Mouse (Mus musculus): ENCODE measurements around the gene Ucma.
"Not testable (repeated sequence)": the region's sequence is repeated elsewhere in the genome, so short reads cannot be mapped to it uniquely, and the experiment has no call there.

Gene Ucma

DNA sequence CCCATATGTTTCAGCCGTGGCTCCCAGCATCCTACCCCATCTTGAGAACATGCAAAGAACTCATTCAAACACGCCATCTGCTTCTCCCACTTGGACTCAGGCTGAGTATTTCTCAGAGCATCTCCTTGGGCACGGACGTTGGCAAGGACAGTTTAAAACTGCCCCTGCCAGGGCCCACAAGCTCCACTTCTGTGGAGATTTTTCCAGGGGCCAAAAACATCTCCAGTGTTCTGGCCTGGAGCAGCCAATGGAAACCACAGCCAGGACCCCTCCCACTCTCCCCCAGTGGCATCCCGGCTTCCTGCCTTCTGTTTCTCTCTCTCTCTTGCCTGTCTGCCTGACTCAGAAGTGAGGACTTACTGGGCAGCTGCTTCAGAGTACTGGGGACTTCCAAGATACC lies at the start of gene Ucma:
TSS of gene Ucma (plus strand) at position 316 of the 400 bp plus-strand sequence.
- DNase-seq (ENCODE audit: low spot score), result no peak

DNA sequence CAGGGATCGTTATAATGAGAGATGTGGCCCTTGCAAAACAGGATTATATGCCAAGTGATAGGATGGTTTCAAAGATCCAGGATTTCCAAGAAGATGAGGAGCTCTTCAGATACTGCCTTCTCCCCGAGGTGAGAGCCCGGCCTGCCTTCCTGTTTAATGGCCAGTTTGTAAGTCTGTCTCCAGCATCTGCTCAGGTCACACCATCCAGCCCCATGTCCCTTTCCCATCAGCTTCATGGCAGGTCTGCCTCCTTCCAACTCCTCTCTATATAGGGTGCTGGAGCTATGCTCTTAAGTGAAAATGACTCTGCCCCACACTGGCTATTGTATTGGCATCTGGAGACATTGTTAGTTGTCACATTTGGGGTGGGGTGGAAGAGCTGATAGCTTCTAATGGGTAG lies 48.5 kb upstream of the Ucma start:
- no peak for DNase-seq (ENCODE audit: low spot score)

DNA sequence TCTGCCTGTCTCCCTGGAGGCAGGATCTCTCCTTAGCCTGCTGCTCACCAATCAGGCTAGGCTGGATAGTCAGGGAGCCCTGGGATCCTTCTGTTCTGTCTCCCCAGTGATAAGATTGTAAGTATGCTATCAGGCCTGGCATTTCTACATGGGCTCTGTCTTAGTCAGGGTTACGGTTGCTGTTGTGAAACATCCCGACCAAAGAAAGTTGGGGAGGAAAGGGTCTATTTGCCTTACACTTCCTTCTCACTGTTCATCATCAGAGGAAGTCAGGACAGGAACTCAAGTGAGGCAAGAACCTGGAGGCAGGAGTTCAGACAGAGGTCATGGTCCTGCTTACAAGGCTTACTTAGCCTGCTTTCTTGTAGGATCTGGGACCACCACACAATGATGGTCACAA lies 46.7 kb upstream of the Ucma start:
- DNase-seq (ENCODE audit: low spot score), result no peak

DNA sequence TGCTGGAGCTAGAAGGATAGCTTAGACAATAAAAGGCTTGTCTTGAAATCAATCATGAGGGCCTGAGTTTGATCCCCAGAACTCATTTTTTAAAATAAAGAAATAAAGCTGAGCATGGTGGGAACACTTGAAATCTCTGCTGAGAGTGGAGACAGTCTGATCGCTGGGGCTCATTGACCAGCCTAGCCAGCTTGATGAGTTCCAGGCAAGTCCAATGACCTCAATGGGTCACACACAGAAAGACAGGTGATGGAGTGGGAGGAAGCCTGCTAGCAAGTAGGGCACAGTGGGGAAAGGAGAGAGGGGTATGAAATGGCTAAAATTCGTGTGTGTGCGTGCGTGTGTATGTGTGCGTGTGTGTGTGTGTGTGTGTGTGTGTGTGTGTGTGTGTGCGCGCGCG lies 41.4 kb upstream of the Ucma start:
- no peak for DNase-seq (ENCODE audit: low spot score)

DNA sequence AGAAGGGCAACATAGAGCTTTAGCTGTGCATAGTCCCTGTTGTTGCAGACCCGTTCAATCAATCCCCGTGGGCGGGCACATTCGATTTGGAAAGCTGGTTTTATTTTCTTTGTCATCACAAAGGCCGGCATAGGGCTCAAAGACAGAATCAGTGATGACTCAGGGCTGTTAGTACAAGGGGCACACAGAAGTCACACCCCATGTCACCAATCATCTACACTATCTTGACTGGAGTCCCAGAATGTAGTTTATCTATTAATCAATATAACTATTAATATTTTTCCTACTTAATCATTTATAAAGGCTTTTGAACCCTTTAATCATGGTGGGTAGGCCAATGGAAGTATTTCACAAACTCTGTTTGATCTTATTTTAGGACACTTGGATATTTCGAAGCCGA lies 38.0 kb upstream of the Ucma start:
- no peak for DNase-seq (ENCODE audit: low spot score)

DNA sequence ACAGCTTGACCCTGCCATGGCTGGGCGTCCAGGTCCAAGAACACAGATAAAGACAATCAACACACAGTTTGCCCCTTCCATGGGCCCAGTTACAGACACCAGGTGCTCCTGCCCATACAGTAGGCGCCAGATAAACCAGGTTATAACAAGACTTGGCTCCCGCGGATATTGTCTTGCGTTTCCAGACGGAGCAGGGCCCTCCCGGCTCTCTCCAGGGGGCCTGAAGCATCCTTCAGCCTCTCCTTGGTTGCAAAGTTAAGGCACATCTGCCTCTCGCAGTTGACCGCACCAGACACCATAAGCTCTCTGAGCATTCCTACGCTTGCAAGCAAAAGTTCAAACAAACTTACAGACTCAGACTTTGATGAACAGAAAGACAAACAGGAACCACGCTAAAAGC lies 35.1 kb upstream of the Ucma start:
- DNase-seq (ENCODE audit: low spot score), result no peak

DNA sequence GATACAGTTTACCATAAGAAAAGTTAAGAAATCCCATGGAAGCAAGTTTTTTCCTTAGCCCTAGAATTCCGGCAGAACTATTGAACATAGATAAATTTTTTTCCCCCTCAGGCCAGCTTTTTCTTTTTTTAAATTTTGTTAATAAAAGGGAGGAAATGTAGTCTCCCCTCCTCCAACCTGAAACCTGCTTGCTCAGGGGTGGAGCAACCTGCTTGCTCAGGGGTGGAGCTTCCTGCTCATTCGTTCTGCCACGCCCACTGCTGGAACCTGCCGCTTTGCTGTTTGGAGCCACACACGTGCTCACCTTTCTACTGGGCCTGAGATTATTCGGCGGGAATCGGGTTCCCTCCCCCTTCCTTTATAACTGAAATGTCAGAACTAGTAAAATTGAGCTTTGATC lies 26.2 kb upstream of the Ucma start:
- not testable (repeated sequence) for DNase-seq (ENCODE audit: low spot score)

DNA sequence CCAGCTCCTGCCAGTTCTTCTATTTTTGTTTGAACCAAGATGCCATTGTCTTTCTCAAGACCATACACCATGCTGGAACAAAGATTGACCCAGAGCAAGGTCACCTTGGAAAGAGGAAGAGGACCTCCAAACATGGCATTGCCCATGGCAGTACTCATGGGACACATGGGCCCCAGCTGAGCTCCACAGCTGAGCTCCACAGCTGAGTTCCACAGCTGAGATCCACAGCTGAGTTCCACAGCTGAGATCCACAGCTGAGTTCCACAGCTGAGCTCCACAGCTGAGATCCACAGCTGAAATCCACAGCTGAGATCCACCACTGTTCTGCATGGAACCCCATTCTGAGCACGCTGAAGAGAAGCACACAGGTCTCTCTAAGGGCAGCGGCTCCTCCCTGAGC lies 24.9 kb upstream of the Ucma start:
- no peak for DNase-seq (ENCODE audit: low spot score)

DNA sequence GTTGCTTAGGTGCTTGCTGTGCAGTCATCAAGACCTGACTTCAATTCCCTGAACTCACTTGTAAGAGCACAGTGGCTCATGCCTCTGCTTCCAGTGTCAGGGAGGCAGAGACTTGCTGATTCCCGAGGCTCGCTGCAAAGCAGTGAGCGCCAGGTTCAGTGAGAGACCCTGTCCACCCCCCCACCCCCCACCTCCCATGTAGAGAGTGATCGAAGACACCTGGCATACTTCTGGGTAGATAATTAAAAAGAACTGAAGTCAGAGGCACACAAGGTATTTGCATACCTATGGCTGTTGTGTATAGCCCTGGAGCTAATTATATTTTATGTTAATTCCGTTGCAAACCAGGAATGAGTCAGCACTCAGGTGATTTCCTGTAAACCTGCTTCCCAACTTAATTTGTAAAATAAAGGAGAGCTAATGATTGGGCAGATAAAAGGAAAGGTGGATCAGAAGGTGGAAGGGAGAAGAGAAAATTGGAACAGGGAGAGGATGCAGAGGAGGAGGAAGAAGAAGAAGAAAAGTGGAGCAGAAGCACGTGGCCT lies 21.6 kb upstream of the Ucma start:
- no peak for DNase-seq (ENCODE audit: low spot score)

DNA sequence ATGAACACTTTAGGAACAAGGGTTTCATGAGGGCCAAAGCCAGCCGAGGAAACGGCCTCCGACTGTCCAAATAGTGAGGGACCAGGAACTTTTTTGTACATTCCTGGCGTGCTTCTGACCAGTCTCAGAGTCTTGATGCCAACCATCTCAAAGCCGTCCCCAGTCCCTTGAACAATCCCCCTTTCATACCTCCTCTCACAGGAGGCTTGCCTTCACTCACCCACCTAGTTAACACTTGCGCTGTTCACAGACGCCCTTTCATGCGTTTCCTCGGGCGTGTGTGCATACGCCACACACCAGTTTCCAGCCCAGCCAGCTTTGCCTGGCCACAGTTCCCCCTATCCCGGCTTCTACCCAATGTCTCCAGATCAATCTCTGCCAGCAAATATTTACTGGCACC lies 17.9 kb upstream of the Ucma start:
- DNase-seq (ENCODE audit: low spot score), result no peak

DNA sequence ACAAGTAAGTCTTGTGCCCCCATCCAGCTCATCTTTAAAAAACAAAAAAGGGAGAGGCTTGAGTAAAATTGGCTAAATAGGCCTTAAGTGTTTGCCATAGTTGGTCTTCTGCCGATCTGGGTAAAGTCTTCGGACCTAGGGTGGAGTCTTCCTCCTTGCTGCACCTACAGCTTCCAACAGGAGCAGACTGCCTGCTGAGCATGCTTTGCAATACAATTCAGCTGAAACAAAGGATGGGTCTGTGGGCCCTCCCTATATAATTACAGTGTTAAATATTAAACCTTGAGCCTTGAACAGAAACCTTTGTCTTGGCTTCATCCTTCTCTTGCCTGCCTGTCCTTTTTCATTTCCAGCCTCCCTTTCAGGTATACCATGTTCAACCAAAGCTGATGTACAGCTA lies 8.1 kb upstream of the Ucma start:
- no peak for DNase-seq (ENCODE audit: low spot score)

DNA sequence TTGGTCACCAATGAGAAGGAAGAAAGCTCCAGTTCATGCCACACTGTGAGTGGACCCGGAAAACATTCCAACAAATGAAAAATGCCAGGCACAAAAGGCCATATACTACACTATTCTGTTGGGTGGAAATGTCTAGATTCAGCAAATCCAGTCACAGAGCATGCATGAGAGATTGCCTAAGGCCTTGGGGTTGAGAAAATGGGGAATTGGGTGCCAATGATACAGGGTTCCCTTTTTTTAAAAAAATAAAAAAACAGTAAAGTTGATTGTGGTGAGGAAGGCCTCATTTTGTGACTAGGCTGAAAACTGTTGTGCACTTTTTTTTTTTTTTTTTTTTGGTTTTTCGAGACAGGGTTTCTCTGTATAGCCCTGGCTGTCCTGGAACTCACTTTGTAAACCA lies 6.8 kb upstream of the Ucma start:
- no peak for DNase-seq (ENCODE audit: low spot score)

DNA sequence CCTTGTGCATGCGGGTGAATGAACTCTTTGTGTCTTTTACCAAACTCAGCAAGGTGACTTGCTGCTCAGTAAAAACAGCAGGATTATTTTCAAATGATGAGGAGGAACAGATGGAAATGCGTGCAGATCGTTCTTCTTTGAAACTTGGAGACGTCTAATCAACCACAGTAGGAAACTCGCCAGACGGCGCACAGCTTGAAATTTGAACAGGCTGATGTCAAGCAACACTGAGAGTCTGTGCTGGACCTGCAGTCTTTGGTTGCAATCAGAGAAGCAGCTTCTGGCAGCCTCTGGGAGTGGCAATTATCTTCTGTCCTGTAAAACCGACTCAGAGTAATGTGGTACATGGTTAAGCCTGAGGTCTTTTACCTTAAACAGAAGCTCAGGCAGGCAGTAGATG lies 2.2 kb downstream of the Ucma start:
- no peak for DNase-seq (ENCODE audit: low spot score)

DNA sequence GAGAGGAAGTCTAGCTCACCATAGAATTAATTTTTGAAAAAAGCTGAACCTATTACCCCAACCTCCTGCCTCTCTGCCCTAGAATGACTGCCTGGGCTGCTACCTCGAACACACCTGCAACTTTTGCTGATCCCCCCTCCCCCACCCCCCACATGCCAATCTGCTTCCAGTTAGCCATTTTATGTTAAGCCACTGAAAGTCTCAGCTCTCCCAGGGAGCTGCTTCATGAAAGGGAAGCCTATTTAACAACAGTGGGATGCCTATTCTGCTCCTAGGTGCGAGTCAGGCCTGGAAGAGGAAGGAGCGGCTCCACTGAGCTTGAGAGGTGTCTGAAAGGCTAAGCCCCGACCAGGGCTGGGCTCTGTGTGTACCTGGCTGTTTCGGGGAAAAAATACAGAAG lies 8.1 kb downstream of the Ucma start:
- DNase-seq (ENCODE audit: low spot score), result no peak

DNA sequence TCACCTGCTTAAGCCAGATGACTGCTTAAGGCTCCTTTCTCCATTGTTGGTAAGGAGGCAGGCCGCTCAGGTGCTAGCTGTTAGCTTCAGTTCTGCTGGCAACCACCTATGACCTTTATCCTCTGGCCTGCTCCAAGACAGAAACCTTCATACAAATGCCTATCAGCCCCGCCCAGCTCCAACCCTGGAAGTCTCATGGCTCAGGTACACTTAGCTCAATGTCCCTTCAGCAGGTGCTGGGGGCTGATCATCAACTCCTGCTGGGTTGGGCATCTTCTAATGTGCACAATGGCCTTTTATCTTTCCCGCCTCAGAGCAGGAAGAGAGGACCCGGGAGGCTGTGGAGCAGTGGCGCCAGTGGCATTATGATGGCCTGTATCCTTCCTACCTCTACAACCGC lies 9.1 kb downstream of the Ucma start:
- no peak for DNase-seq (ENCODE audit: low spot score)

DNA sequence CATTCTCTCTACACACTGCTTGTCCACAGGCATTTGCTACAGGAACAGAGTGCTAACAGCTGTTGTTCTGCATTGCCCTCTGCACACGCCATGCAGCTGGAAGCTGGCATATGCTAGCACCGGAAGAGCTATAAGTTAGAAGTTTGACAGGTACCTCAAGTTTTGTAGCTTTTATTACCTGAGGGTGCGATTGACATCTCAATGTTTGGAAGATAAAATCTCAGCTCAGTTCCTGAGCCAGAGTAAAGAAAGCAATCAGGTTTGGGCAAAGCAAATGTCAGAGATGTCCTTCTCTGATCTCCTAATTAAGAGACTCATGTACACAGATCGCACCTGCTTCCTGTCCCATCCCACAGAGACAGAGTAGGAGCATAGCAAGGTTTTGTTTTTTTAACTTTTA lies 10.9 kb downstream of the Ucma start:
- DNase-seq (ENCODE audit: low spot score), result no peak

DNA sequence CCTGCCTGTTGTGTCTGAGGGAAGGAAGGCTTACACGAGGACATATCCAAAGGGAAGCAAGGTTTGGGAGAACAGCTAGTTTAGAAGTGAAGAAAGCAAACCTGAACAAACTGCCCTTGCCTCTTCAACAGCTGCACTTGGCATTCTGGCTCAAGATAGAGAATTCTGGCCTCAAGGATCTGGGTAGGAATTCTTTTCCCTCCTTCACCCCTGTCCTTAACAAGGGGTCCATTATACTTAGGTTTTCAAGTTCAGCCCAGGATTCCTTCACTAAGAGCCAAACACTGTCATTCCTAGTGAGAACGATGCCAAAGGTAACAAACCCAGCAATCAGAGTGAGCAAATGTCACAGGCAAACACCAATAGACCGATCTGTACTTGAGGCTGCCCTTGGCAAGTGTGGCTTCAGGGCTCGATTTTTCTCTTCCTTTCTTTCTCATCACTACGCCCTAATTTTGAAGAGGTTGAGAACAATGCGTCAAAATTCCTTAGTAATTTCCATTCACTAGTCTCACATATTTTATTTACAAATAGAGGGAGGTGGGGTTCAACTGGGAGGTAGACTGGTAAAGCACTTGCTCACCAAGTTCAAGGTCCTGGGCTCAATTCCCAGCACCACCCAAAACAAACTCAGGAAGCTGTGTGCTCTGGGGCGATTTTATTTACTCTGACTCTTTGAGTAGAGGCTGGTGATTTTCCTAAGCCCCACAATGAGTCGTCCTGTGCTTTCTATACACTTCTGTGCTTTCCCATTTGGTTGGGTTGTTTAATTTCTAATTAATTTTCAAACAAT lies 11.7 kb downstream of the Ucma start:
- no peak for DNase-seq (ENCODE audit: low spot score)

DNA sequence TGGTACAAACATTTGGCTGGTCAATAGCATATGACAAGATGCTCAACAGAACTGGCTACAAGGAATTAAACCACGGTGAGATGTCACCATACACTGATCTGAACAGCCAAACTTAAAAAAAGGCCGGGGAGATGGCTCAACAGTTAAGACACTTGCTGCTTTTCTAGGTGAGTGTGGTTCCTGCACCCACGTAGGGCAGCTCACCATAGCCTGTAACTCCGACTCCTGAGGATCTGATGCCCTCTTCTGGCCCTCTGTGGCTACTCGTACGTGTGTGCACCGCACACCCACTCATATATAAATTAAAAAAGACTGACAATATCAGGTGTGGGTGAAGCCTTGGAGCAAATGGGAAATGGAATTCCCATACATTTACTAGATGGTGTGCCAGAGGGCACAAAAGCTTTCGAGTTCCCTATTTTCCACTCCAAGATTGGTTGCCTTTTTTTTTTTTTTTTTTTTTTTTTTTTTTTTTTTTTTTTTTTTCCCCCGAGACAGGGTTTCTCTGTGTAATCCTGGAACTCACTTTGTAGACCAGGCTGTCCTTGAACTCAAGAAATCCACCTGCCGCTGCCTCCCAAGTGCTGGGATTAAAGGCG lies 13.0 kb downstream of the Ucma start:
- DNase-seq (ENCODE audit: low spot score), result no peak

DNA sequence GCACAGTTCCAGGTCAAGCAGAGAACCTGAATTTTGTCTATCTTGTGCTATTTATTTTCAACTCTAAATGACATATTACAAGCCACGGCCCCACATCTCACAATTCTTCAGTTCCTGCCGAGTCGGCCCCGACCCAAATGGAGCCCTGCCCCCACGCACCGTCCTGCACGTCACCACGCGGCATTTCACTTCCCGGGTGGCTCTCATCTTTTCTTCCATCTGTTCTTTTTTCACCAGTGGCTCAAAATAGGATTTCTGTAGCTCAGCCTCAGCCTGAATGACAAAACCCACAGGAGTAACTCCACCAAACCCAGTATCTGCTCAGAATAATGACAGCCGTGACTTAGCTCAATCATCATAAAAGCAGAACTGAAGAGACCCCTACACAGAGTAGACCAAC lies 17.7 kb downstream of the Ucma start:
- no peak for DNase-seq (ENCODE audit: low spot score)

DNA sequence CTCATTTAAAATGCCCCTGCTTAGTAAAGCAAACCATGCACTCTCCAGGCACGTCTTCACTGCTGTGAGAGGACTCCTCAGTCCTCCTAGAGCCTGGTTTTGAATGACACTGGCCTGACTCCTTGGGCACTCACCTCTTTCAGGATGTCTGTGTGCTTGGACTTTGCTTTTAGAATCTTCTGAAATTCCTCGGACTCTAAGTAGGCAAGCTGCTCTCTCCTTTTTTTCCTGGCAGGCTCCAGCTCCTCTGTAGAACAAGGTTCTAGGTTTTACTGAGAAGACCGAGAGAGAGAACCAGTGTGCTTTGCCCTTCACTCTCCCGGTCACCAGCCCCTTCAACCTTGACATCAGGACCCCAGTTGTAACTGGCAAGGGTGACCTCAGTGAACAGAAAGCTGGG lies 18.5 kb downstream of the Ucma start:
- DNase-seq (ENCODE audit: low spot score), result no peak

DNA sequence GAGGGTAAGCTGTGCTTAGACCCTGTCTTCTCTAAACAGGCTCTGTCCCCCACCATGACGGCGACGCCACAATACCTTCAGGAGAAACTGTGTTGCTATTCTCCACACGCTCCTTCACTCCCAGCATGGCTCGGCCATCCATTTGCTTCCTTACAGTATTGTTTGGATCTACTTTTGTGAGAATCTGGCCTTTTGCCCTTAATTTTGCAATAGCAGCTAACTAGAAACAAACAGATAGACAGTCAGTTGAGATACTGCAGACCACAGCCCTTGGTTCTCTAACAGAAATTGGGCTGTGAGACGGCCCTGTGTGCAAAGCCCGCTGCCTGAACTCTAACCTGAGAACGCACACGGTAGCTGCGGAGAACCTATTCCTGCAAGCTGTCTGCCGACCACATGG lies 19.7 kb downstream of the Ucma start:
- DNase-seq (ENCODE audit: low spot score), result no peak

DNA sequence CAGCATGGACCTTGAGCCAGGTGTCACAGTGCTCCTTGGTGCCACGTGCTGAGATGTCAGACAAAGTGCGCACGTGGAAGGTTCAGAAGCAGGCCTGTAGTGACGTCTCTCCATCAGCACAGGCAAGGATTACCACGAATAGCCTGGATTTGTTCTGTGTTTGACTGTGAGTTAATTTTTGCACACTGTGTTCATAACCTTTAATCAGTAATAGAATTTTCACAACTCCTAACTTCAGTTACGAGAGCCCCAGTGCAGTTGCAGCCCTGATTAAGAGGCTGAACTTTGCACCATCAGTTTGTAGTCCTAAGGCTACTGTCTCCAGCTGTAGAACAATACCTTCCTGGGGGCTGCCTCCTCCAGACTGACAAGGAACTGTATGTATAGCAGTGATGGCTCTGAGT lies 20.5 kb downstream of the Ucma start:
- DNase-seq (ENCODE audit: low spot score), result no peak

DNA sequence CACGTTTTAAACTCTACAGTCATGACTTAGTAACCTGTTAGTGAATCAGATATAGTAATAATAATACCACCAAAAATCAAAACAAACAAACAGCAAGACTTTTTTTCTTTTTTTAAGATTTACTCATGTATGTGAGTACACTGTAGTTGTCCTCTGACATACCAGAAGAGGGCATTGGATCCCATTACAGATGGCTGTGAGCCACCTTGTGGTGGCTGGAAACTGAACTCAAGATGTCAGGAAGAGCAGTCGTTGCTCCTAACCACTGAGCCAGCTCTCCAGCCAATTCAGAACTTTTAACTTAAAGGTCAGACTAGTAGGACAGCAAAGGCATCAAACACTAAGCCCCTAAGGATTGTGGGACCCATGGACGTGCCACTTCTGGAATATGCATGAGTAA lies 23.0 kb downstream of the Ucma start:
- DNase-seq (ENCODE audit: low spot score), result no peak

DNA sequence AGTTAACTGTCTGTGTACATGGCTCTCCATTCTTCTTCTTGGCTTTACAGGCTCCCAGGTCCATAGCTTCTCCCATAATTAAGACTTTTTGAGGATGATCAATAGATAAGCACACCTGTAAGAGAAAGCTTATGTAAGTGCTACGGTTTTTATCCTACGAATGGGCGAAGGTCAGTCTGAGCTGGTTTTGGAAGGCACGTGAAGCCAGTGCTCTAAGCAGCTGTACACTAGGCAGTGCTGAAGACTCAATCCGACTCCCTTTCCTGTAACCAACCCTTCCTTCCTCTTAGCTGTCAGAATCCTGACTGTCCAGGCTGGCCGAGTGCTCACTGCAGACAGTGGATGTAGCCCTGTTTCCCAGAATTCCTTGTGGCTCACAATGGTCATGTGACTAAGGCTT lies 25.3 kb downstream of the Ucma start:
- DNase-seq (ENCODE audit: low spot score), result no peak
